Mouse (Mus musculus) left cerebral cortex, postnatal 36 days (tissue): ENCODE data around the gene Gm28308. TPM values are rescaled to one million over a fixed set of nuclear protein-coding genes. Genes with fewer than 3 reads are reported as not detected.

ENCODE experiments used
- DNase-seq, 2 experiments: peaks; one replicate each; pipeline ENCODE4 v3.0.0; 2021 to 2022; ENCODE audit warnings: low spot score in 2 of 2, mixed read lengths in 1 of 2
- intact Hi-C: fragments of 180-260 bp; cut with DNase I; formaldehyde crosslinking; loops from one replicate; pipeline ENCODE4 v1.15.1; 2025
- microRNA-seq: library from miRNA; unstranded; fragments of <30 nt; microRNA quantifications from one replicate; pipeline ENCODE4 v1.2.0, GENCODE M21; 2022
- total RNA-seq, 2 experiments: library from RNA; stranded (reverse); gene quantifications; 2 replicates each; pipeline ENCODE4 v1.2.3; 2021

Gene Gm28308
- total RNA-seq, 2 experiments from 2014 or later: not detected

GRCm38 (mm10) chr6:52152226-52153193 is 60.6 kb downstream of the Gm28308 start:
- intact Hi-C loops: loop anchor here (10.0 kb wide), 1 partner anchor 148 kb away; no protein-coding TSS in a partner anchor

GRCm38 (mm10) chr6:52151571-52151970 is 61.6 kb downstream of the Gm28308 start:
- intact Hi-C loops: loop anchor here (10.0 kb wide), 1 partner anchor 147 kb away; no protein-coding TSS in a partner anchor
- DNase-seq: no peak

More at GRCm38 (mm10) chr6:52152226-52153193, 60.6 kb downstream of the Gm28308 start:
- no peak for DNase-seq

- DNase-seq: no peak
- intact Hi-C loops: loop anchor here (10.0 kb wide), 1 partner anchor 146 kb away; no protein-coding TSS in a partner anchor
Measured at GRCm38 (mm10) chr6:52150401-52150966, 62.7 kb downstream of the Gm28308 start.

GRCm38 (mm10) chr6:52139115-52139514 is 74.0 kb downstream of the Gm28308 start:
- intact Hi-C loops: no loop called here
- no peak for DNase-seq

- DNase-seq: no peak
- intact Hi-C loops: no loop called here
Measured at GRCm38 (mm10) chr6:52138576-52138975, 74.6 kb downstream of the Gm28308 start.

GRCm38 (mm10) chr6:52137841-52138535 is 75.2 kb downstream of the Gm28308 start:
- intact Hi-C loops: no loop called here

GRCm38 (mm10) chr6:52123673-52124072 is 89.5 kb downstream of the Gm28308 start:
- DNase-seq: no peak
- intact Hi-C loops: no loop called here

More at GRCm38 (mm10) chr6:52137841-52138535, 75.2 kb downstream of the Gm28308 start:
- DNase-seq: no peak

- intact Hi-C loops: no loop called here
- DNase-seq: no peak
Measured at GRCm38 (mm10) chr6:52121173-52121572, 92.0 kb downstream of the Gm28308 start.

- intact Hi-C loops: no loop called here
- DNase-seq: no peak
Measured at GRCm38 (mm10) chr6:52118903-52119635, 94.1 kb downstream of the Gm28308 start.

- intact Hi-C loops: no loop called here
- no peak for DNase-seq
Measured at GRCm38 (mm10) chr6:52115899-52116298, 97.2 kb downstream of the Gm28308 start.

Small RNAs within 50 kb of the gene (microRNA-seq; reads per million reads assigned to microRNA genes)
- gene Mir196b: 2.3 reads per million

Other genes starting within 250 kb of the Gm28308 start
- 10 to 100 TPM in 1 of 2 experiments, 1 to 10 TPM in 1; 8.5 to 10.5 TPM for gene Skap2, start 200.8 kb downstream of the Gm28308 start, total RNA-seq
- not detected for gene Hoxa1, start 55.0 kb downstream of the Gm28308 start, total RNA-seq
- not detected for gene Hoxa2, start 48.5 kb downstream of the Gm28308 start, total RNA-seq
- not detected for gene 5730596B20Rik, start 35.8 kb downstream of the Gm28308 start, total RNA-seq
- not detected for gene Hoxa4, start 21.6 kb downstream of the Gm28308 start, total RNA-seq
- not detected for gene Hoxa5, start 8.8 kb downstream of the Gm28308 start, total RNA-seq
- gene Hoxa6, start 4.6 kb downstream of the Gm28308 start, total RNA-seq: not detected
- not detected for gene Hoxa3, start within 50 bp of the Gm28308 start, total RNA-seq
- not detected for gene Hoxa7, start 8.5 kb upstream of the Gm28308 start, total RNA-seq
- gene Hoxa9, start 17.8 kb upstream of the Gm28308 start, total RNA-seq: not detected
- not detected for gene Hoxa10, start 27.5 kb upstream of the Gm28308 start, total RNA-seq
- gene Hoxa11, start 32.5 kb upstream of the Gm28308 start, total RNA-seq: not detected
- not detected for gene Hoxa13, start 47.5 kb upstream of the Gm28308 start, total RNA-seq
- not detected for gene Evx1, start 100.2 kb upstream of the Gm28308 start, total RNA-seq